Mouse (Mus musculus) liver, adult 2 months (tissue): ENCODE measurements at regions not wholly inside any gene's neighbourhood (a gene's known extent, or its start where the extent isn't known, plus 50 kb on each side); places are given as distances from the start of the nearest gene placed in this dataset.
"Not testable (repeated sequence)": the region's sequence is repeated elsewhere in the genome, so short reads cannot be mapped to it uniquely, and the experiment has no call there.

ENCODE experiments used
- DNase-seq: peaks from one replicate; pipeline ENCODE4 v3.0.0-alpha.2; 2011; ENCODE audit warnings: low read depth, low spot score; ENCODE audit errors: extremely low read depth
- H3K27ac ChIP-seq: fragments of 200-500 bp; replicated peaks from 2 replicates; pipeline ENCODE4 v1.5.1; 2012; ENCODE audit warnings: low read depth, mild to moderate bottlenecking, control low read depth, inconsistent platforms, low read length; ENCODE audit not compliant: insufficient read depth
- H3K27me3 ChIP-seq: fragments of 200-500 bp; 2 replicates; pipeline ENCODE4 v1.6.1; 2012; ENCODE audit warnings: mild to moderate bottlenecking, moderate library complexity, low read length, inconsistent platforms; ENCODE audit not compliant: control insufficient read depth, insufficient read depth
- H3K36me3 ChIP-seq: fragments of 200-500 bp; 2 replicates; pipeline ENCODE4 v1.6.1; 2012; ENCODE audit warnings: low read length, inconsistent platforms; ENCODE audit not compliant: control insufficient read depth, insufficient read depth
- H3K4me1 ChIP-seq: fragments of 200-500 bp; 2 replicates; pipeline ENCODE4 v1.6.1; 2011; ENCODE audit warnings: low read length; ENCODE audit not compliant: control insufficient read depth, insufficient read depth
- H3K4me3 ChIP-seq: fragments of 200-500 bp; 2 replicates; pipeline ENCODE4 v1.5.1; 2011; ENCODE audit warnings: low read depth, mild to moderate bottlenecking, control low read depth, low read length, moderate library complexity; ENCODE audit not compliant: insufficient read depth
- H3K79me2 ChIP-seq: fragments of 200-500 bp; 2 replicates; pipeline ENCODE4 v1.6.1; 2012; ENCODE audit warnings: inconsistent platforms, mild to moderate bottlenecking, low read length, moderate library complexity; ENCODE audit not compliant: control insufficient read depth, insufficient read depth
- H3K9ac ChIP-seq: fragments of 200-500 bp; 2 replicates; pipeline ENCODE4 v1.6.1; 2012; ENCODE audit warnings: low read depth, mild to moderate bottlenecking, control low read depth, inconsistent platforms, low read length
- CTCF ChIP-seq: fragments of 200-500 bp; IDR thresholded peaks from 2 replicates; pipeline ENCODE4 v1.5.1; 2011; ENCODE audit warnings: low read depth, low read length, control low read depth
- POLR2A ChIP-seq: fragments of 200-500 bp; IDR thresholded peaks from 2 replicates; pipeline ENCODE4 v1.6.1; 2011; ENCODE audit warnings: low read length, control low read depth; ENCODE audit not compliant: insufficient read depth; ENCODE audit errors: extremely low read depth
- WGBS: fragments of 180-500 bp; shearing (Covaris S2); methylation state at CpG from one replicate; pipeline ENCODE4 v1.1.7; 2018; 5-methylcytosine and 5-hydroxymethylcytosine counted together

DNA sequence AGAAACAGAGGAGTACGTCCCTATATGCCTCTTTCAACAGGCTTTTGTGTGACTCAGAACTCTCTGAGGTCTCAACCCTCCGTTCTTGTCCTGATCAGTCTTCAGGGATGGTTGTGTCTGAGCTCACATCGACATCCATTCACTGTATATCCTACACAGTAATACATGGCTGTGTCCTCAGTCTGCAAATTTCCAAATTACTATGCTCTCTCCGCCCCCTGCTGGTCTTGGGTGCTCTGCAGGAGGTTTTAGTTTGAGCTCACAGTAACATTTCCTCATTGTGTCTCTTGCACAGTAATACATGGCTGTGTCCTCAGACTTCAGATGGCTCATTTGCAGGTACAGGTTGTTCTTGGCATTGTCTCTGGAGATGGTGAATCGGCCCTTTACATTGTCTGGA is 53.5 kb downstream of the Adam6a start:
- H3K4me1 ChIP-seq, H3K36me3 ChIP-seq, DNase-seq, H3K79me2 ChIP-seq, H3K27me3 ChIP-seq, H3K9ac ChIP-seq, H3K4me3 ChIP-seq, H3K27ac ChIP-seq: not testable (repeated sequence)
- WGBS = 73% methylated on average over 5 of the region's 5 CpGs

- H3K36me3 ChIP-seq = no peaks in the 10 kb centered on the region
- TF ChIP-seq POLR2A (no peak), CTCF (peak; percentile 59; the same call in 1 of the 2 replicates)
- H3K4me1 ChIP-seq = no peaks in the 10 kb centered on the region
- H3K27ac ChIP-seq = no peak overlapping the region
- no peaks in the 10 kb centered on the region for H3K79me2 ChIP-seq
- peak; percentile 24 for DNase-seq
- 43% methylated on average over 4 of the region's 4 CpGs for WGBS
- no peaks in the 10 kb centered on the region for H3K27me3 ChIP-seq
- H3K9ac ChIP-seq = no peak overlapping the region
- H3K4me3 ChIP-seq = no peak overlapping the region
Observed at GRCm38 (mm10) chr12:113610924-113611323, 67.2 kb downstream of the Adam6a start.

- WGBS = 22% methylated on average over 4 of the region's 4 CpGs
- not testable (repeated sequence) for H3K4me1 ChIP-seq, H3K27me3 ChIP-seq, DNase-seq, H3K4me3 ChIP-seq, H3K36me3 ChIP-seq, H3K27ac ChIP-seq, H3K9ac ChIP-seq, H3K79me2 ChIP-seq
Observed at GRCm38 (mm10) chr12:113625221-113625620, 81.5 kb downstream of the Adam6a start.

GRCm38 (mm10) chr12:113630803-113631202 is 87.1 kb downstream of the Adam6a start:
- H3K79me2 ChIP-seq, H3K9ac ChIP-seq, H3K36me3 ChIP-seq, DNase-seq, H3K27me3 ChIP-seq, H3K4me1 ChIP-seq, H3K4me3 ChIP-seq, H3K27ac ChIP-seq: not testable (repeated sequence)
- 90% methylated on average over 14 of the region's 14 CpGs for WGBS
